Mouse (Mus musculus) lung, embryonic 15.5 days (tissue): ENCODE data around the gene Nptx2. TPM values are rescaled to one million over a fixed set of nuclear protein-coding genes. Genes with fewer than 3 reads are reported as not detected.

ENCODE experiments used
- ATAC-seq: fragments of 200-750 bp; cut with Nextera tagmentation; 2 replicates; pipeline ENCODE4 v1.8.0; 2017; ENCODE audit warnings: moderate number of reproducible peaks, borderline replicate concordance; ENCODE audit not compliant: low FRiP score, low TSS enrichment; ENCODE audit errors: extremely low read depth
- H3K27ac ChIP-seq: fragments of 300-500 bp; sonication (generic); 2 replicates; pipeline ENCODE4 v1.5.1; 2015; ENCODE audit warnings: moderate library complexity, mild to moderate bottlenecking, inconsistent platforms
- H3K27me3 ChIP-seq: fragments of 300-500 bp; sonication (generic); 2 replicates; pipeline ENCODE4 v1.6.1; 2015; ENCODE audit warnings: inconsistent platforms
- H3K36me3 ChIP-seq: fragments of 300-500 bp; sonication (generic); 2 replicates; pipeline ENCODE4 v1.6.1; 2015; ENCODE audit warnings: inconsistent platforms
- H3K4me1 ChIP-seq: fragments of 300-500 bp; sonication (generic); 2 replicates; pipeline ENCODE4 v1.6.1; 2015; ENCODE audit warnings: inconsistent platforms
- H3K4me2 ChIP-seq: fragments of 300-500 bp; sonication (generic); 2 replicates; pipeline ENCODE4 v1.6.1; 2015; ENCODE audit warnings: inconsistent platforms, mild to moderate bottlenecking, moderate library complexity
- H3K4me3 ChIP-seq: fragments of 300-500 bp; sonication (generic); 2 replicates; pipeline ENCODE4 v1.5.1; 2015; ENCODE audit warnings: mild to moderate bottlenecking, inconsistent platforms
- H3K9ac ChIP-seq: fragments of 300-500 bp; sonication (generic); 2 replicates; pipeline ENCODE4 v1.6.1; 2015; ENCODE audit warnings: inconsistent platforms
- H3K9me3 ChIP-seq: fragments of 300-500 bp; sonication (generic); 2 replicates; pipeline ENCODE4 v1.6.1; 2016; ENCODE audit warnings: inconsistent platforms
- WGBS: fragments of 180-500 bp; shearing (Covaris S2); methylation state at CpG from one replicate; pipeline ENCODE4 v1.1.7; 2015; 5-methylcytosine and 5-hydroxymethylcytosine counted together
- polyA plus RNA-seq: library from polyadenylated mRNA; unstranded; fragments of >200 nt; fragmentation: Nextera tagmentation; extraction: Ambion mirVana; gene quantifications from 2 replicates; pipeline ENCODE4 v1.2.1, GENCODE M21; 2015

Gene Nptx2
- polyA plus RNA-seq, 1 experiment from 2014 or later = 0.15 TPM

DNA sequence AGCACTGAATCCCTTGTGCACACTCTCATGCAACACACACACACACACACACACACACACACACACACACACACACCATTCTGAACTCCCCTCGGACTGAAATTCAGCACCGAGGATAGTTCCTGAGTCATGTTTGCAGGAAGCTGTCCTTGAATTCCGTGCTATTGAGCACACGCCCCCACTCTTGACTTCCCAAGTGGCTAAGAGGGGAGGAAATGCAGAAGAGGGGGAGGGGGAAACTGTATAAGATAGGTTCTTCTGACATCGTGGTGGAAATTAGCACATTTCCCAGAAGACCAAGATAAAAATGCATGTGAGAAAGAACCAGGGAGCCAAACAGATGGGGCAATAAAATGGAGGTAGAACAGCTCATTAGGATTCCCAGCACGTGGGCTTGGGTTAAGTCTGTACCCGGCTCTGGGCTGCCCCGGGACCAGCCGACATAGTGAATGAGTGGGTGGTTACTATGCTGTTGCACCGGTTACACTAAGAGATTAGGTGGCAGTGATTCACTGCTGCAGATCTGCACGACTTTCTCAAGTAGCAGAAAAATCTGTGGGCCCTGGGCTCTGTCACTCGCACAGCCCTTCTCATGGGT is 2.9 kb upstream of the Nptx2 start:
- H3K27me3 ChIP-seq = peaks cover 50% of the 10 kb centered on the region
- peaks cover 10% of the 10 kb centered on the region; the same call in 1 of the 2 replicates for H3K4me1 ChIP-seq
- H3K36me3 ChIP-seq = no peaks in the 10 kb centered on the region
- WGBS = 22% methylated on average over 12 of the region's 12 CpGs
- ATAC-seq = no peak
- no peak overlapping the region for H3K27ac ChIP-seq
- no peaks in the 10 kb centered on the region for H3K9me3 ChIP-seq
- H3K9ac ChIP-seq = no peak overlapping the region
- no peak overlapping the region for H3K4me3 ChIP-seq
- no peak overlapping the region for H3K4me2 ChIP-seq

DNA sequence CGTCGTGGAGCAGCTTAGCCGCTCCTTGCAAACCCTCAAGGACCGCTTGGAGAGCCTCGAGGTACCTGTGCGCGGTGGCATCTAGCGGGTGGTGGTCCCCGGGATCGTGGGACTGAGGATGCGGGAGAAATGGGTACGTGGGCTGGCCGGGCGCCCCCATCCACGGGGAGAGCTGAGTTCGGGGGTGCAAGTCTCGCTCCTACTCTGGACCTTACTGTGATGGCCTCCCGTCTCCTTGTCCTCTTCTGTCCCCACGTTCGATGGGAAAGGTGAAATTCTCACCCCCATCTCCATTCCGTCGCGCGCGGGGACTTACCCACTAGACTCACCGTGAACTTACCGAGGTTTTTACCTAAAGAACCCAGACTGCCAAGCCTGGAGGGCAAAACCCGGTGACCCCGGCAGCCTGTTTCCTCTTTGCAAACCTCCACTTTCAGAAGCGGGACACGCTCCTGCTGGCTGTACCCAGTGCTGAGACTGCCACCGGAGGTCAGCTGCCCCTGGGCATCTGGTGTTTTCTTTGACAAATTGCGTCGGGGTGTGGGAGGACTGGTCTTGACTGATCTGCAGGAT is 807 bp downstream of the Nptx2 start:
- Histone ChIP-seq H3K9ac (no peak overlapping the region), H3K4me3 (peak overlapping the region; percentile 32), H3K4me2 (peak overlapping the region; percentile 56; the same call in 1 of the 2 replicates), H3K4me1 (peaks cover 15% of the 10 kb centered on the region; the same call in 1 of the 2 replicates), H3K9me3 (no peaks in the 10 kb centered on the region), H3K27ac (no peak overlapping the region), H3K36me3 (no peaks in the 10 kb centered on the region), H3K27me3 (peaks cover 74% of the 10 kb centered on the region)
- ATAC-seq = no peak
- WGBS = 7% methylated on average over 34 of the region's 34 CpGs

DNA sequence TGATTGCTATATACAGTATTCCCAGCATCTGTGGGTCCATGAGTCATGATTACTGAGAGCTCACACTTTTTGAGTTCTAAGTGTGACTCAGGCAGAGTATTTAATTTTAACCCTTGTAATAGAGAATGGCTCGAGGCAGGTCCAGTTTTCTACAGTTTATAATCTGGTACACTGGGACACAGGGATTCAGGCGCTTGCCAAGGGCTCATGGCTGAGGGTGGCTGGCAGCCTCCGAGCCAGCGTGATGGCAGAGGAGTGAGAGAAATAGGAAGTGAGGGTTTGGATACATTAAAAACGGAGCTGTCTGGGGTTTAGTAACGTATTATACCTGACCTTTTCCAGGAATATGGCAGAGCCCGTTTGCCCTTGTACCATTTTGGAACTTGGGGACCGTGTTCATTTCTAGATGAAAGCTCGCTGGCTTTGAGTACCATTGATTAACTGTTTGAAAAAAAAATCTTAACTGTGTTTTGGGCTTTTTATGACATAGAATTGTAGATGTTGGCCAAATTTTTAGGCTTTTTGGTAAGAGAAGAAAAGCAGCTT is 1.7 kb downstream of the Nptx2 start:
- no peak overlapping the region for H3K27ac ChIP-seq
- H3K9me3 ChIP-seq = no peaks in the 10 kb centered on the region
- ATAC-seq = no peak
- 17% methylated on average over 9 of the region's 9 CpGs for WGBS
- no peaks in the 10 kb centered on the region for H3K36me3 ChIP-seq
- peak overlapping the region; percentile 41; the same call in 1 of the 2 replicates for H3K4me2 ChIP-seq
- H3K9ac ChIP-seq = no peak overlapping the region
- H3K4me1 ChIP-seq = peaks cover 15% of the 10 kb centered on the region; the same call in 1 of the 2 replicates
- H3K4me3 ChIP-seq = no peak overlapping the region
- peaks cover 74% of the 10 kb centered on the region for H3K27me3 ChIP-seq

- 2% methylated on average over 20 of the region's 21 CpGs for WGBS
- no peak for ATAC-seq
- H3K36me3 ChIP-seq = no peaks in the 10 kb centered on the region
- peaks cover 70% of the 10 kb centered on the region for H3K27me3 ChIP-seq
- H3K4me3 ChIP-seq = no peak overlapping the region
- H3K4me2 ChIP-seq = peak overlapping the region; percentile 41
- no peaks in the 10 kb centered on the region for H3K9me3 ChIP-seq
- peaks cover 15% of the 10 kb centered on the region; the same call in 1 of the 2 replicates for H3K4me1 ChIP-seq
- no peak overlapping the region for H3K9ac ChIP-seq
- no peak overlapping the region for H3K27ac ChIP-seq
Observed at GRCm38 (mm10) chr5:144548079-144548631, 2.5 kb downstream of the Nptx2 start.

DNA sequence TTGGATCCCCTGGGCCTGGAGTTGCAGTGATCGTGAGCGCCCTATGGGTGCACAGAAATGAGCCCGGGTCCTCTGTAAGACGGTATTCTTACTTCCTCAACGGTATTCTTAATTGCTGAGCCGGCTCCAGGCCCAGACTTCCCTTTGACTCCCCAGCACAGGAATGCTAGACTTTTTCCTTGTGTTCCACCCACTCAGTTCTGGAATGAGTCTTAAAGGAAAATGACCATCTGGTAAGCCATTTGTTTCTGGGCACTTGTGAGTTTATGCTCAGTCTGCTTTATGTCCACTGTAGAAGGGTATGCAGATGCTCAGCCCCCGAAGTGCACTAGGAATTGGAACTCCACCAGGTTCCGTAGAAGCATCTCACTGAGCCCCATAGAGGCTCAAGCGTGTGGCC is 4.3 kb downstream of the Nptx2 start:
- Histone ChIP-seq H3K9ac (no peak overlapping the region), H3K9me3 (no peaks in the 10 kb centered on the region), H3K4me3 (no peak overlapping the region), H3K27me3 (peaks cover 52% of the 10 kb centered on the region), H3K4me2 (no peak overlapping the region), H3K36me3 (no peaks in the 10 kb centered on the region), H3K27ac (no peak overlapping the region), H3K4me1 (peaks cover 15% of the 10 kb centered on the region; the same call in 1 of the 2 replicates)
- 77% methylated on average over 9 of the region's 9 CpGs for WGBS
- no peak for ATAC-seq

DNA sequence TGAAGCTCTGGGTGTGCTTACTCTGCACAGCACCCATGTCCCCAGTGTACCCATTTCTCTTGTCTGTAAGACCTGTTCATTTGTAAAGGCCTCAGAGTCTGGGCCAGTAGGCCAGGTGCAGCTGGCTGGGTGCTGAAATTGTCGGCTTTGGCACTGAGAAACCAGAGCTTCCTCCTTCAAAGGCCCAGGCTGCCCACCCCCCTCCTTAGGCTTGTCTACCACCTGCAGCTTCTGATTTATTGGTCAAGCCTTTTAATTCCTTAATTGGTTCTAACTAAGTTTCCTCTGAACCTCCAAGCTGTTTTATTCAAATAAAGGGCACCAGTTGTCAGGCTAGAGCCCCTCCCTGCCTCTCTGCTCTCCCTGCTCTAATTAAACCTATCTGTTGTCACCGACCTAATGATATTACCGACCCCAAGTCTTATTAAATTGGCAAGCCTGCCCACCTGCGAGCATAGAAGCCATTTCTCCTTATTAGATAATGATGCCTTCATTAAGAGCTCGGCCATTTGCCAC is 5.0 kb downstream of the Nptx2 start:
- Histone ChIP-seq H3K4me2 (no peak overlapping the region), H3K27me3 (peaks cover 45% of the 10 kb centered on the region), H3K36me3 (no peaks in the 10 kb centered on the region), H3K4me1 (peaks cover 11% of the 10 kb centered on the region; the same call in 1 of the 2 replicates), H3K9me3 (no peaks in the 10 kb centered on the region), H3K9ac (no peak overlapping the region), H3K27ac (no peak overlapping the region), H3K4me3 (no peak overlapping the region)
- 64% methylated on average over 5 of the region's 5 CpGs for WGBS
- no peak for ATAC-seq

- no peaks in the 10 kb centered on the region for H3K4me1 ChIP-seq
- ATAC-seq = no peak
- no peaks in the 10 kb centered on the region for H3K27me3 ChIP-seq
- WGBS = 31% methylated on average over 10 of the region's 10 CpGs
- no peaks in the 10 kb centered on the region for H3K9me3 ChIP-seq
- H3K9ac ChIP-seq = no peak overlapping the region
- H3K4me3 ChIP-seq = no peak overlapping the region
- no peaks in the 10 kb centered on the region for H3K36me3 ChIP-seq
- no peak overlapping the region for H3K4me2 ChIP-seq
- no peak overlapping the region for H3K27ac ChIP-seq
Observed at GRCm38 (mm10) chr5:144556710-144557109, 11.0 kb downstream of the Nptx2 start.

GRCm38 (mm10) chr5:144557363-144557762 is 11.7 kb downstream of the Nptx2 start:
- Histone ChIP-seq H3K9me3 (no peaks in the 10 kb centered on the region), H3K36me3 (no peaks in the 10 kb centered on the region), H3K4me1 (no peaks in the 10 kb centered on the region), H3K27me3 (no peaks in the 10 kb centered on the region), H3K9ac (no peak overlapping the region), H3K4me3 (no peak overlapping the region), H3K4me2 (no peak overlapping the region), H3K27ac (no peak overlapping the region)
- 49% methylated on average over 8 of the region's 8 CpGs for WGBS
- no peak for ATAC-seq

- Histone ChIP-seq H3K9me3 (no peaks in the 10 kb centered on the region), H3K27ac (no peak overlapping the region), H3K27me3 (no peaks in the 10 kb centered on the region), H3K4me3 (no peak overlapping the region), H3K36me3 (no peaks in the 10 kb centered on the region), H3K4me1 (no peaks in the 10 kb centered on the region), H3K9ac (no peak overlapping the region), H3K4me2 (no peak overlapping the region)
- ATAC-seq = no peak
Observed at GRCm38 (mm10) chr5:144558481-144558880, 12.8 kb downstream of the Nptx2 start.

- Histone ChIP-seq H3K9ac (no peak overlapping the region), H3K36me3 (no peaks in the 10 kb centered on the region), H3K4me2 (no peak overlapping the region), H3K27ac (no peak overlapping the region), H3K27me3 (no peaks in the 10 kb centered on the region), H3K9me3 (no peaks in the 10 kb centered on the region), H3K4me3 (no peak overlapping the region), H3K4me1 (no peaks in the 10 kb centered on the region)
- WGBS = 80% methylated on average over 4 of the region's 4 CpGs
- ATAC-seq = no peak
Observed at GRCm38 (mm10) chr5:144565739-144566138, 20.0 kb downstream of the Nptx2 start.

GRCm38 (mm10) chr5:144585100-144585499 is 39.4 kb downstream of the Nptx2 start:
- no peaks in the 10 kb centered on the region for H3K9me3 ChIP-seq
- H3K4me3 ChIP-seq = no peak overlapping the region
- H3K4me2 ChIP-seq = no peak overlapping the region
- ATAC-seq = no peak
- no peak overlapping the region for H3K27ac ChIP-seq
- H3K9ac ChIP-seq = no peak overlapping the region
- WGBS = 90% methylated on average over 5 of the region's 5 CpGs
- H3K36me3 ChIP-seq = no peaks in the 10 kb centered on the region
- no peaks in the 10 kb centered on the region for H3K27me3 ChIP-seq
- H3K4me1 ChIP-seq = no peaks in the 10 kb centered on the region

DNA sequence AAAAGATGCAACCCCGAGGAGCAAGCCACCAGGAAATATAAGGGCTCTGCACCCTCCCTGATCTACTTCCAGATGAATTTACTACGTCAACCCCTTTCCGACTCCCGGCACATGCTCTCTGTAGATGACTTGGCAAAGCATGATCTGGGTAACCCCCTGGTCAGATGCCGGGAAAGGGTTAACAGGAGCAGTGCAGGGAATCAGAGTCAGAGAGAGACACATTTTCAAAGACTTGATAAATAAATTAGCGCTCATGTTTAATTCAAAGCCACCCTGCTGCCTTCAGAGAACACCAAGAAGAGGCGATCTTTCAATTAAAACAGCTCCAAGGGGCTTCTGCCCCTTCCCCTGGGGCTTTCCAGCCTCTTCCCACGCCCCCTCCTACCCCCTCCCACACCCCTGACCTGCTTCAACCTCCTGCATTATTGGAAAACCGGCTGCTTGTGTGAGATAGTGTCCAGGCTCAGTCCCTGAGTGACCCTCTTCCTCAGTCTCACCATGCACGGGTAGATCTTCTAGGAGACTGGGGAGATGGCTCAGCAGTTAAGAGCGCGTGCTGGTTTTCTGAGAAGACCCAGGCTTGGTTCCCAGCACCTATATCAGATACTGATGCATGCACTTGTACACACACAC is 45.7 kb downstream of the Nptx2 start:
- Histone ChIP-seq H3K27me3 (no peaks in the 10 kb centered on the region), H3K27ac (no peak overlapping the region), H3K36me3 (no peaks in the 10 kb centered on the region), H3K4me3 (no peak overlapping the region), H3K9me3 (no peaks in the 10 kb centered on the region), H3K4me1 (no peaks in the 10 kb centered on the region), H3K4me2 (no peak overlapping the region), H3K9ac (no peak overlapping the region)
- no peak for ATAC-seq
- 46% methylated on average over 12 of the region's 12 CpGs for WGBS
